Mouse (Mus musculus) bone marrow, adult 2 months (tissue): ENCODE results near the gene Kcnab1. TPM values are rescaled to one million over a fixed set of nuclear protein-coding genes. Genes with fewer than 3 reads are reported as not detected.
"Not testable (repeated sequence)": the region's sequence is repeated elsewhere in the genome, so short reads cannot be mapped to it uniquely, and the experiment has no call there.

Experiments used
- H3K27ac ChIP-seq: fragments of 200-500 bp; 2 replicates; pipeline ENCODE4 v1.5.1; 2012; ENCODE audit warnings: low read depth, mild to moderate bottlenecking, control low read depth, inconsistent platforms, low read length; ENCODE audit not compliant: control insufficient read depth, poor library complexity, insufficient read depth
- H3K4me1 ChIP-seq: fragments of 200-500 bp; 2 replicates; pipeline ENCODE4 v1.6.1; 2011; ENCODE audit warnings: low read length; ENCODE audit not compliant: control insufficient read depth, insufficient read depth
- H3K4me3 ChIP-seq: fragments of 200-500 bp; replicated peaks from 2 replicates; pipeline ENCODE3; 2011; ENCODE audit warnings: mild to moderate bottlenecking, low read depth, low read length, control low read depth; ENCODE audit not compliant: control insufficient read depth
- CTCF ChIP-seq: fragments of 200-500 bp; IDR thresholded peaks from 2 replicates; pipeline ENCODE4 v1.5.1; 2011; ENCODE audit warnings: low read length, control low read depth; ENCODE audit not compliant: control insufficient read depth, insufficient read depth
- POLR2A ChIP-seq: fragments of 200-500 bp; IDR thresholded peaks from 2 replicates; pipeline ENCODE4 v1.6.1; 2011; ENCODE audit warnings: low read depth, mild to moderate bottlenecking, control low read depth, low read length, borderline replicate concordance; ENCODE audit not compliant: control insufficient read depth
- WGBS: fragments of 180-500 bp; shearing (Covaris S2); methylation state at CpG from one replicate; pipeline ENCODE4 v1.1.7; 2018; 5-methylcytosine and 5-hydroxymethylcytosine counted together
- polyA plus RNA-seq: library from polyadenylated mRNA; stranded (reverse); fragments of >200 nt; gene quantifications from 2 replicates; pipeline ENCODE4 v1.2.4, GENCODE M21; 2011; ENCODE audit warnings: low replicate concordance; ENCODE audit not compliant: missing spikeins, insufficient read depth, insufficient read length

Kcnab1 gene
- polyA plus RNA-seq, 1 experiment, result 2.2 TPM

DNA sequence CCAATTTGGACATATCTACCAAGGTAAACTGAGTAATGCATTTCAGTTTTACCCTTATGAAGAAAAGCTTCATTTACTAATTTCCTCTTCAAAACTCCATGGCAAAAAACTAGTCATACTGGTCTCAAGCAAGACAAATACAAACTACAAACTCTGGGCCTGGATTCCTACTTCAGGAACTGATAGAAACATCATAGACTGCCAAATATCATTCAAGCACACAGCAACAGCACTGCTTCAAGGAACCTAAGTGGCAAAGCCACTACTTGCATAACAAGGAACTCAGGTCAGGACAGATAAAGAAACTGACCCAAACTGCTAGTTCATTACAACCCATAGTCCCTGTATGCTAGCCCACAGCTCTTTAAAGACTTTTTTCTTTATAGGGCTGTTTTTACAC, 269.5 kb downstream of the Kcnab1 start:
- no peaks in the 10 kb centered on the region for H3K4me1 ChIP-seq
- no peak overlapping the region for H3K27ac ChIP-seq
- TF ChIP-seq POLR2A, result no peak
- no peak for TF ChIP-seq CTCF
- no peak overlapping the region for H3K4me3 ChIP-seq

DNA sequence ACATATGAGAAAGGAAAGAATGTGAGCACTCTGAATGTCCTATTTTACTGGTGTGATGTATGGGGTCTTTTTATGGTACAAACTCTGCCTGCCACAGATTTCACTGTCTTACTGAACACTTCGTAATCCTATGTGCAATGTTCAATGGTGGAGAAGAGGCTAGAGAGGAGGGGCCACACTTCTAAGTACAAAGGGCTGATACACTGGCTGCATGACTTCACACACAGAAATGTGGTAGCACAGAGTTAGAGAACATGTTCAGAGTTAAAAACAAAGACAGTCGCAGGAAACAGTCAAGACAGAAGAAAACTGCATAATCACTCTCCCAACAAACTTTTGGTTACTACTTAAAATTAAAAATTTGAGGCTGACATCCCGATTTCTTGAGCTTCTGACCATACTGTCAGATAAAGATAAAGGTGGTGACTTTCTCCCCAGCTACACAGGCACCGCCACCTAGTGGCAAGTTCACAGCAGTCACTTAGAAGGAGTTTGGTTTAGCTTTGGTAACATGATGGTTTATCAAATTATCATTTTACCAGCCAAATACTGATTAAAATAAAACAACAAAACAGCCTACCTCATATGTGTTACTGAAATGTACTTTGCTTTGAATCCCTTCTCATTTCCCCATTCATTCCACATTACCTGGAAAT, 270.8 kb downstream of the Kcnab1 start:
- TF ChIP-seq POLR2A (no peak), CTCF (peak; percentile 69)
- no peak overlapping the region for H3K27ac ChIP-seq
- WGBS, result 51% methylated on average over 4 of the region's 4 CpGs
- no peak overlapping the region for H3K4me3 ChIP-seq
- H3K4me1 ChIP-seq, result no peaks in the 10 kb centered on the region

DNA sequence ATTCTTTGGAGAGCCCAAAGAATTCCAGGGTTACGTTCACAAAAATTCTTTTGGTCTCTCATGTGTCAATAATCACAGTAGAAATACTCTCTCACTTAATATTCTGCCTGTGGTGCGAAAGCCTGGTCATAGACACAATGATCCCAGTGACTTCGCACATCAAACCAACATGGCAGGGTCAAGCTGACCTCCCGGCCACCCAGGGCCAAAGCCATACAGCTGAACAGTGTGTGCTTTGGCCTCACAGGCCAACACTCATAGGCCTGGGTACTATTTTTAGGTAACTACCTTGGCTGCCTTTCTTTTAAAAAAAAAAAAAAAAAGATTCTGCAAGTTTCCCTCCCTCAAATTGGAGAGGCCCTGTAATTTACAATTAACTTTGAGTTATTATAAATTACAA, 271.9 kb downstream of the Kcnab1 start:
- H3K27ac ChIP-seq, result no peak overlapping the region
- no peak for TF ChIP-seq CTCF
- TF ChIP-seq POLR2A, result no peak
- no peaks in the 10 kb centered on the region for H3K4me1 ChIP-seq
- 90% methylated on average over 4 of the region's 4 CpGs for WGBS
- H3K4me3 ChIP-seq, result no peak overlapping the region

DNA sequence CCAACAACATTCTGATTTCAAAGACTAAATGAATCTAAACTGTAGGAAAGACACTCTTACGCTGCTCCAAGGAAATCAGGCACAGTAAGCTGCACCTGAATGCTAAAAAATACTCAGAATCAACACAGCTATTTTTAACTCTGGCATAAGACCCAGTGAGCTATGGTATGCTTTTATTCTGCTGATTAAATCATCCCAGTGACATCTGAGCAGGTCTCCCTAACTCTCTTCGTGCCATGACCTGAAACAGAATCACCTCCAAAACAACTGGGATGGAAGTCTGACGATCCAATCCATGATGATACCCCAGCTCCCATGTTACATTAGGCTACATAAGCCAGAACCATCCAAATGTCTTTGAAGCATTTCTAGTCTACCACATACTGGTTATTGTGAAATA, 275.2 kb downstream of the Kcnab1 start:
- Histone ChIP-seq H3K4me1 (no peaks in the 10 kb centered on the region), H3K4me3 (no peak overlapping the region), H3K27ac (no peak overlapping the region)
- TF ChIP-seq POLR2A (no peak), CTCF (no peak)
- WGBS, result 93% methylated on average over 3 of the region's 3 CpGs

DNA sequence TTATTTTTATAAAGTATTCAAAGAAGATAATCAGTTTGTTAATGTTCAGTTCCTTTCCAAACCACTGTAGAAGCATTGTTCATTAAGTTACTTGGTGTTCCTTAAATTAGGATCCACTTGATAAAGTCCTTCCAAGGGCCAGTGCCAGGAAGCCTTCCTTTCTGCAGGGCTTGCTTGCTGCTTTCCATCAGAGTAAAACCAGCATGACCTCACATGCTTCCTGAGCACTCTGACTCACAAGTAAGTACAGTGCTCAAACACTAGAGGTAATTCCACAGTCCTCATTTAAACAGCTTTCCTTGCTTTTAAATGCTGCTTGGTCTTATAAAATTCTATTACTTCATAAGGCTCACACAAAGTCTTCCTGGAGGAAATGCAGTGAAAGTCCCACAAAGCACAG, 276.6 kb downstream of the Kcnab1 start:
- Histone ChIP-seq H3K4me1 (no peaks in the 10 kb centered on the region), H3K4me3 (no peak overlapping the region), H3K27ac (no peak overlapping the region)
- no peak for TF ChIP-seq CTCF
- no peak for TF ChIP-seq POLR2A

DNA sequence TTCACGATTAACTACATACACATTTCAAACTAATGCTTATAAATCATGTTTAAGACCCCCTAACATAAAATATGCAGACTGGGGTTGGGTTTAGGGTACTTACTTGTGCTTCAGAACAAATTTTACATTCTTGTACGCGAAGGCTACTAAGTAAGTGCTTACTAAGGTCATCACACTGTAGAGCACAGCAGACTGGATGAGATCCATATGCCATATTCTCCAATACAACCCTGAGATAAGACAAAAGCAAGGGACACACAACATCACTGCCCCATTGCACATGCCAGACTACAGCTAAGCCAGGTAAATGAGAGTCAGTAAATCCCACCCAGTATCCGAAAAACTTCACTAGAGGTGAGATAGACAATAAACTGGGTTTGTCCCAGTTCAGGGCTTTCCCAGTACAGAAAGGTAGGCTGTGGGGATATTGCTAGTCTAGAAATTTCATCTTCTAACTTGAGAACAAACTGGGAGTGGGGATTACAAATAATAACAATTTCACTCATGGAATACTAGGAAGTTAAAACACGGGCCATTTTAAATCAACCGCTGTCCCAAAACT, 282.1 kb downstream of the Kcnab1 start:
- no peaks in the 10 kb centered on the region for H3K4me1 ChIP-seq
- 40% methylated on average over 6 of the region's 6 CpGs for WGBS
- no peak overlapping the region for H3K27ac ChIP-seq
- TF ChIP-seq CTCF (no peak), POLR2A (no peak)
- peak overlapping the region; percentile 95 for H3K4me3 ChIP-seq

DNA sequence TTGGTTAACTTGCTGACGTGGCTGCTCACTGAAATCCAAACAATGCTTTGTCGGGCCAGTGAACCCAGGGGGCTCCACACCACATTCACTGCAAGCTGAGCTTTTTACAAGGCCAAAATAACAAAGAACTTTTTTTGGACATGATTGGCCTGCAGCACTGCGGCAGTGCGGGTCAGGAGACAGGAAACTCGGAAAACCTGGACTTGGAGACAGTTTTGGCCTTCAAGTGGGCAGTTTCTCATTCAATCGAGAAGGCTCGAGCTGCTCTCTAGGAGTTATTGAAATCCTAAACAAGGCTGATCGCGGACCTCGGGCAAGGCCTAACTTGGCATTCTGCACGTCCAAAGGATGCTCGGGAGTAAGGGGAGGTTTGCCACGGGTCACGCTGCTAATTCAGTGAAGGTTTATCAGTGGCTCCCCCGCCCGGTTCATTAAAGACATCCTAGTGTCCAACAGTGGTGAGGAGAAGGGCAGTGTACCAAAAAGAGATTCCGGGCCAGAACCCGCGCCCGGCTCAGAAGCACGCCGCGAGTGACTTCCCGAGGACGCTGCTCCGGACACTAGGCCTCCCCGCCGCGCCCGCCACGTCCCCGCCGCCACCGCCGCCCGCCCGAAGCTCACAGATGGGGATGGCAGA, 282.7 kb downstream of the Kcnab1 start:
- Histone ChIP-seq H3K27ac (peak overlapping the region; percentile 81), H3K4me3 (peak overlapping the region; percentile 95), H3K4me1 (no peaks in the 10 kb centered on the region)
- 1% methylated on average over 37 of the region's 37 CpGs for WGBS
- no peak for TF ChIP-seq CTCF
- no peak for TF ChIP-seq POLR2A

DNA sequence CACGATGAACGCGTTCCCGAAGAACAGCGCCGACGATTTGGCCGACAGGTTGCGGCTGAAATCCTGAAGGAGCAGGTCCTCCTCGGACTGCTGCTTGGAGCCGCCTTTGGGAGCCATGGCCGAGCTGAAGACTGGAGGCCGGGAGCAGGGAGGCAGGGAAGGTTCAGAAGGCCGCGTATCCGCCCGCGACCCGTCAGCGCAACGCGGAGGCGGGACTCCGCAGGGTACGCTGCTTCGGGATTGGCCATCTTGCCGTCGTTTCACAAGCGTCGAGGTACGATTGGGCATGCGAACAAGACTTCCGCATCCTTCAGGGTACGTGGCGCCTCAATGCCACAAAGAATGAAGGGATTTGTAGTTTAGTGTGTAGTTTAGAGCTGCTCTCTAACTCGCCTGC, 283.2 kb downstream of the Kcnab1 start, which contains the start of gene Ssr3:
TSS of gene Ssr3 (minus strand) at position 203 of the 397 bp plus-strand sequence.
- WGBS, result under 1% methylated on average over 36 of the region's 36 CpGs
- peak within 1 kb of the TSS; percentile 95 for H3K4me3 ChIP-seq
- peak within 1 kb of the TSS; percentile 81 for H3K27ac ChIP-seq
- TF ChIP-seq POLR2A (peak; percentile 87; the same call in 1 of the 2 replicates), CTCF (no peak)
- no peaks in the 10 kb centered on the region for H3K4me1 ChIP-seq

DNA sequence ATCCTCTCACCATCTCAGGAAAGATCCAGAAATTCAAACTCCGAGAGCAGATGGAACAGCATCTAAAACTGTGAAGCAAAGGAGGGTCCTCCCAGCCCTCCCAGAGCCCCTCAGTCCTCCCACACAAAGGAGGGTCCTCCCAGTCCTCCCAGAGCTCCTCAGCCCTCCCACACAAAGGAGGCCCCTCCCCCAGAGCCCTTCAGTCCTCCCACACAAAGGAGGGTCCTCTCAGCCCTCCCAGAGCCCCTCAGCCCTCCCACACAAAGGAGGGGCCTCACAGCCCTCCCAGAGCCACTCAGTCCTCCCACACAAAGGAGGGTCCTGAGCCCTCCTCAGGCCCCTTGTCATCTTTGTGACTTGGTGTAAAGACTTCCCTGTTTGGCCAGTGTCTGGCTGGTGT, 285.9 kb downstream of the Kcnab1 start:
- WGBS, result 63% methylated on average over 1 of the region's 1 CpGs
- H3K4me1 ChIP-seq, H3K4me3 ChIP-seq, H3K27ac ChIP-seq: not testable (repeated sequence)
